Mouse (Mus musculus): ENCODE measurements around the gene Tmem245. TPM values are rescaled to one million over a fixed set of nuclear protein-coding genes. Genes with fewer than 3 reads are reported as not detected.

Gene Tmem245
- polyA plus RNA-seq, 1 experiment from 2014 or later: 11.8 TPM

GRCm38 (mm10) chr4:56837661-56838060, 109.6 kb downstream of the Tmem245 start:
- no peak for ATAC-seq (ENCODE audit: insufficient number of reproducible peaks, insufficient read depth, low FRiP score, low read depth)
- no peaks in the 10 kb centered on the region for H3K9me3 ChIP-seq (ENCODE audit: control insufficient read depth, low read depth, low read length)
- no peaks in the 10 kb centered on the region for H3K4me1 ChIP-seq (ENCODE audit: control insufficient read depth, insufficient read depth, low read length)
- H3K36me3 ChIP-seq (ENCODE audit: control insufficient read depth, insufficient read depth, low read length): no peaks in the 10 kb centered on the region; the same call in 1 of the 2 replicates
- no peak overlapping the region for H3K27ac ChIP-seq (ENCODE audit: low read length)
- H3K27me3 ChIP-seq (ENCODE audit: control insufficient read depth, insufficient read depth, low read length): no peaks in the 10 kb centered on the region
- H3K4me2 ChIP-seq (replicated peaks; ENCODE audit: low read depth, low read length): no peak overlapping the region
- no peak overlapping the region for H3K9ac ChIP-seq (replicated peaks; ENCODE audit: low read depth, low read length)
- H3K4me3 ChIP-seq (ENCODE audit: low read depth, low read length): no peak overlapping the region
- WGBS: 74% methylated on average over 6 of the region's 6 CpGs

GRCm38 (mm10) chr4:56831998-56832397, 115.2 kb downstream of the Tmem245 start:
- ATAC-seq (ENCODE audit: insufficient number of reproducible peaks, insufficient read depth, low FRiP score, low read depth): no peak
- H3K4me3 ChIP-seq (ENCODE audit: low read depth, low read length): no peak overlapping the region
- no peaks in the 10 kb centered on the region; the same call in 1 of the 2 replicates for H3K36me3 ChIP-seq (ENCODE audit: control insufficient read depth, insufficient read depth, low read length)
- no peaks in the 10 kb centered on the region for H3K27me3 ChIP-seq (ENCODE audit: control insufficient read depth, insufficient read depth, low read length)
- no peak overlapping the region for H3K27ac ChIP-seq (ENCODE audit: low read length)
- no peak overlapping the region for H3K9ac ChIP-seq (replicated peaks; ENCODE audit: low read depth, low read length)
- H3K4me2 ChIP-seq (replicated peaks; ENCODE audit: low read depth, low read length): no peak overlapping the region
- 87% methylated on average over 7 of the region's 7 CpGs for WGBS
- H3K9me3 ChIP-seq (ENCODE audit: control insufficient read depth, low read depth, low read length): no peaks in the 10 kb centered on the region
- no peaks in the 10 kb centered on the region for H3K4me1 ChIP-seq (ENCODE audit: control insufficient read depth, insufficient read depth, low read length)

- H3K9ac ChIP-seq (replicated peaks; ENCODE audit: low read depth, low read length): no peak overlapping the region
- no peaks in the 10 kb centered on the region for H3K27me3 ChIP-seq (ENCODE audit: control insufficient read depth, insufficient read depth, low read length)
- no peak for ATAC-seq (ENCODE audit: insufficient number of reproducible peaks, insufficient read depth, low FRiP score, low read depth)
- no peaks in the 10 kb centered on the region for H3K4me1 ChIP-seq (ENCODE audit: control insufficient read depth, insufficient read depth, low read length)
- no peaks in the 10 kb centered on the region for H3K9me3 ChIP-seq (ENCODE audit: control insufficient read depth, low read depth, low read length)
- no peaks in the 10 kb centered on the region; the same call in 1 of the 2 replicates for H3K36me3 ChIP-seq (ENCODE audit: control insufficient read depth, insufficient read depth, low read length)
- no peak overlapping the region for H3K4me3 ChIP-seq (ENCODE audit: low read depth, low read length)
- no peak overlapping the region for H3K4me2 ChIP-seq (replicated peaks; ENCODE audit: low read depth, low read length)
- no peak overlapping the region for H3K27ac ChIP-seq (ENCODE audit: low read length)
- 61% methylated on average over 13 of the region's 13 CpGs for WGBS
Measured at GRCm38 (mm10) chr4:56831013-56831609, 116.1 kb downstream of the Tmem245 start.

GRCm38 (mm10) chr4:56829511-56829921, 117.7 kb downstream of the Tmem245 start:
- H3K4me1 ChIP-seq (ENCODE audit: control insufficient read depth, insufficient read depth, low read length): no peaks in the 10 kb centered on the region
- WGBS: 72% methylated on average over 7 of the region's 7 CpGs
- H3K4me3 ChIP-seq (ENCODE audit: low read depth, low read length): no peak overlapping the region
- H3K4me2 ChIP-seq (replicated peaks; ENCODE audit: low read depth, low read length): no peak overlapping the region
- H3K36me3 ChIP-seq (ENCODE audit: control insufficient read depth, insufficient read depth, low read length): no peaks in the 10 kb centered on the region
- no peaks in the 10 kb centered on the region for H3K27me3 ChIP-seq (ENCODE audit: control insufficient read depth, insufficient read depth, low read length)
- H3K9ac ChIP-seq (replicated peaks; ENCODE audit: low read depth, low read length): no peak overlapping the region
- no peaks in the 10 kb centered on the region for H3K9me3 ChIP-seq (ENCODE audit: control insufficient read depth, low read depth, low read length)
- ATAC-seq (ENCODE audit: insufficient number of reproducible peaks, insufficient read depth, low FRiP score, low read depth): no peak
- H3K27ac ChIP-seq (ENCODE audit: low read length): peak overlapping the region; percentile 27; the same call in 1 of the 2 replicates

GRCm38 (mm10) chr4:56828932-56829331, 118.3 kb downstream of the Tmem245 start:
- Histone ChIP-seq H3K36me3 (ENCODE audit: control insufficient read depth, insufficient read depth, low read length) (no peaks in the 10 kb centered on the region), H3K27ac (ENCODE audit: low read length) (no peak overlapping the region; the same call in 1 of the 2 replicates), H3K9ac (replicated peaks; ENCODE audit: low read depth, low read length) (no peak overlapping the region), H3K4me3 (ENCODE audit: low read depth, low read length) (no peak overlapping the region), H3K4me1 (ENCODE audit: control insufficient read depth, insufficient read depth, low read length) (no peaks in the 10 kb centered on the region), H3K27me3 (ENCODE audit: control insufficient read depth, insufficient read depth, low read length) (no peaks in the 10 kb centered on the region), H3K4me2 (replicated peaks; ENCODE audit: low read depth, low read length) (no peak overlapping the region), H3K9me3 (ENCODE audit: control insufficient read depth, low read depth, low read length) (no peaks in the 10 kb centered on the region)
- ATAC-seq (ENCODE audit: insufficient number of reproducible peaks, insufficient read depth, low FRiP score, low read depth): no peak
- 80% methylated on average over 3 of the region's 3 CpGs for WGBS

- no peaks in the 10 kb centered on the region for H3K27me3 ChIP-seq (ENCODE audit: control insufficient read depth, insufficient read depth, low read length)
- H3K4me2 ChIP-seq (replicated peaks; ENCODE audit: low read depth, low read length): no peak overlapping the region
- H3K9me3 ChIP-seq (ENCODE audit: control insufficient read depth, low read depth, low read length): no peaks in the 10 kb centered on the region
- H3K27ac ChIP-seq (ENCODE audit: low read length): no peak overlapping the region
- no peaks in the 10 kb centered on the region for H3K4me1 ChIP-seq (ENCODE audit: control insufficient read depth, insufficient read depth, low read length)
- no peak overlapping the region for H3K9ac ChIP-seq (replicated peaks; ENCODE audit: low read depth, low read length)
- ATAC-seq (ENCODE audit: insufficient number of reproducible peaks, insufficient read depth, low FRiP score, low read depth): no peak
- 92% methylated on average over 9 of the region's 9 CpGs for WGBS
- H3K4me3 ChIP-seq (ENCODE audit: low read depth, low read length): no peak overlapping the region
- H3K36me3 ChIP-seq (ENCODE audit: control insufficient read depth, insufficient read depth, low read length): no peaks in the 10 kb centered on the region
Measured at GRCm38 (mm10) chr4:56824231-56824630, 123.0 kb downstream of the Tmem245 start.

GRCm38 (mm10) chr4:56820017-56820550, 127.2 kb downstream of the Tmem245 start:
- Histone ChIP-seq H3K9ac (replicated peaks; ENCODE audit: low read depth, low read length) (no peak overlapping the region), H3K4me3 (ENCODE audit: low read depth, low read length) (no peak overlapping the region), H3K27ac (ENCODE audit: low read length) (no peak overlapping the region), H3K4me1 (ENCODE audit: control insufficient read depth, insufficient read depth, low read length) (no peaks in the 10 kb centered on the region), H3K36me3 (ENCODE audit: control insufficient read depth, insufficient read depth, low read length) (no peaks in the 10 kb centered on the region), H3K9me3 (ENCODE audit: control insufficient read depth, low read depth, low read length) (no peaks in the 10 kb centered on the region), H3K27me3 (ENCODE audit: control insufficient read depth, insufficient read depth, low read length) (no peaks in the 10 kb centered on the region), H3K4me2 (replicated peaks; ENCODE audit: low read depth, low read length) (no peak overlapping the region)
- no peak for ATAC-seq (ENCODE audit: insufficient number of reproducible peaks, insufficient read depth, low FRiP score, low read depth)

Data from stomach, embryonic 14.5 days (tissue).